Mouse (Mus musculus): Measurements from ENCODE around the gene Inpp5d.

- TF ChIP-seq POLR2A (IDR thresholded peaks at IDR 0.05; ENCODE audit: control insufficient read depth, low read depth, low read length): no peak
- TF ChIP-seq CTCF (IDR thresholded peaks at IDR 0.05; ENCODE audit: control insufficient read depth, insufficient read depth, insufficient replicate concordance, low read depth, low read length): no peak
Observed at GRCm38 (mm10) chr1:87698010-87698409, 77.9 kb downstream of the Inpp5d start.
